Mouse (Mus musculus): ENCODE data around the gene Actr10.

Gene Actr10

DNA sequence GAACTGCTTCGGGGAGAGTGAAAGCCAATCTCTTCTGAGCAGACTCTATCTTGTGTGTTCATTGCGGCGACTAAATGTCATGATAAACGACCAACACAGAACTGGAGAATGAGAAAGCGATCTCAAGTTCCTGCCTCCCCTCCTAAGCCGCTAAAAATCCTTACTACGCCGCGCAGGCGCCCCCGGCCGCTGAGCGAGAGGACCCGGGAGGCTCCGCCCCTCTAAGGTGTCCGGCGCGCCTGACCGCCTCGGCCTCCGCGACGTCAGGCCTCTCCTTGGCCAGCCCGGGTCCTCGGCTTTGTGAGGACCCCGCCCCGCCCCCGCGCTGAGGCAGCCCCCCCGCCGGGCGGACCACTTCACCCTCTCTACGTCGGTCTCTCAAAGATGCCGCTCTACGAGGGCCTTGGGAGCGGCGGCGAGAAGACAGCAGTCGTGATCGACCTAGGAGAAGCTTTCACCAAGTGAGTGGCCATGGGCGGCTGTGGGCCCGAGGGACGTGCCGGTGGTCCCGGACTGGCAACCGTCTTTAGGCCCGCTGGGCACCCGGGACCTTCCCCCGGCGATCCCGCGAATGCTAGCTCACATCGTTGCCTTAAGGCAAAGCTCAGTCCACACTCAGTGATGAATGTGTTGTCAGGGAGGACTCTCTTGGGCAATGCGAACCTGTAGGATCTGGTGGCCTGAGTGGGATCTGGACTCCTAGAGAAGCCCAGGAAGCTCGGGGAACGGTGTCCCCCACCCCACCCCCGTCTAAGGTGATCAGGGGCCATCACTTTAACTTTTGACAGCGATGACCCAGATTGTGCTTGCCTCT is at the start of gene Actr10:
Actr10 (plus strand) TSS at position 287 of the 814 bp plus-strand sequence.
- DNase-seq (ENCODE audit: low read depth, low spot score): peak; percentile 95

GRCm38 (mm10) chr12:70890405-70890804 is 47.3 kb upstream of the Actr10 start:
- no peak for DNase-seq (ENCODE audit: low read depth, low spot score)

DNA sequence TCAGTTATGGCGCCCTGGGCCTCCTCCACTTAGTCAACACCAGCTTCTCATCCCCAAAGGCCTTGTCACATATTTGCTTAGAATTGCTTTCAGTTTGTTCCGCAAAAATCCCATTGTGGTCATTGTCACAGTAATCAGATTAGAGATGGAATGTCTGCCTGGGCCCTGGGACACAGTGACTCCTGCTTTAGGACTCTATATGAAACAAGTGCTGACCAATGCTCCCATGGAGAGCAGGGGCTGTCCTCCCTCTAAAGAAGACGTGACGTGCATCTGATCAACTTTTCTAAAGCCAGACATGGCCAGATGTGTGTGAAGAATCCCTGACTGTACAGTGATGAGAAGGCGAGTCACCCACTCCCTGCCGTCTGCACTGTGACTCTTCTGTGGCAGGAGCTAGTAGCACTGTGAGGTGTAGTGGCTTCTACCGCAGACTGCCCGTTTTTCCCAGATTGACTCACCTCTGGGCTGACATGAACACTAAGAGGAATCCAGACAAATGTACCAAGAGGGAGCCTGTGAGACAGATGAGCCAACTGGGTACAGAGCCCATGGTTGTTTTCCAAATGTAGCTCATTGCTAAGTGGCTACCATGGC is 46.7 kb upstream of the Actr10 start:
- no peak for DNase-seq (ENCODE audit: low read depth, low spot score)

DNA sequence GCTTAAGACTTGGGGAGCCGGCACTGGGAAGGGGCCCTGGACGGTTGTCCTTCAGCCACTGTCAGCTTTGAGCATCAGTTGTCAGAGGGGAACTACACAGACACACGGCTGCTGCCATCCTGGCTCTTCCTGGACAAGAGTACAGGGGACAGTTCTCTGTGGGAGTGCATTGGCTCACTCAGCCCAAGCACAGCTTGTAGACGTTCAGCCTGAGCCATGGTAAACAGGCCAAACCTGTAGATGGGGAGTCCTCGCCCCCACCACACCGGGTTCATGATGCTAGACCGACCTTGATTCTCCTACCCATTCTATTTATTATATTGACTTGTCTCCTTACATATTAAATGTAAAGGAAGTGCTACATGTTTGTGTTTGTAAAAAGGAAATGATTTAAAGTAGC is 42.4 kb upstream of the Actr10 start:
- no peak for DNase-seq (ENCODE audit: low read depth, low spot score)

DNA sequence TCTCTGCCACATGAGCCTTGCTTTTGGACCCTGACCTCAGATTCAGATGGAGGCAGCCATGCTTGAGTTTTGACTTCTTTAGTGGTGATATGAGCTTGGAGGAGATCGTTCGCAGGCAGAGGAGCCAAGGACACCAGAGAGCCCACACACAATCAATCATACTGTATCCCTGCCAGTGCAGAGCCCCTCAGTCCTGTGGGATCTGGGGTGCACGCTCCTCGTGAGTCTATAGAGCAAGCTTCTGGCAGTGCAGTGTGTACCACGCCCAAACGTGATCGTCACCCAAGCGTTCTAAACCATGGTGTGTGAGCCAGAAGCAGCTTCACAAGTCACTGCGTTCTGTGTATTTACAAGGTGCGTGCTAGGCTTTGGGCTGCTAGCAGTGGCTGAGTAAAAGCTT is 41.6 kb upstream of the Actr10 start:
- DNase-seq (ENCODE audit: low read depth, low spot score): no peak

DNA sequence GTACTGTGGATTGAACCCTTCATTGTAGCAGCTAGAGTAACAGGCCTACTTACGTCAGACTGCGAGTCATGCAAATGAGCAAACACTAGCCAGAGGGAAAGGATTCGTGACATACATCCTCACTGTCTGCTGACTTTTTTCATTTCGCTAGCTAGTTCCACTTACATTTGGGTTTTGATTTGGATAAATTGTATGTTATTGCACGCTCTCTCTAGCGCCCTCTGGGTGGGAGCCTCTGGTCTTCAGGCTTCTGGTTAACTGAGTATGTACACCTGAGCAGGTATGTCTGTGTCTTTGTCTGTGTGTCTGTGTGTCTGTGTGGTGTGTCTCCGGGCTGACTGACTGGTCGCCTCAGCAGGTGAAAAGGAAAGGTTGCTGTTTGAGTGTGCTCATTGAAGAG is 40.2 kb upstream of the Actr10 start:
- no peak for DNase-seq (ENCODE audit: low read depth, low spot score)

GRCm38 (mm10) chr12:70898450-70898849 is 39.2 kb upstream of the Actr10 start:
- no peak for DNase-seq (ENCODE audit: low read depth, low spot score)

- DNase-seq (ENCODE audit: low read depth, low spot score): no peak
These were observed 33.2 kb upstream of the Actr10 start for GRCm38 (mm10) chr12:70904471-70904870.

DNA sequence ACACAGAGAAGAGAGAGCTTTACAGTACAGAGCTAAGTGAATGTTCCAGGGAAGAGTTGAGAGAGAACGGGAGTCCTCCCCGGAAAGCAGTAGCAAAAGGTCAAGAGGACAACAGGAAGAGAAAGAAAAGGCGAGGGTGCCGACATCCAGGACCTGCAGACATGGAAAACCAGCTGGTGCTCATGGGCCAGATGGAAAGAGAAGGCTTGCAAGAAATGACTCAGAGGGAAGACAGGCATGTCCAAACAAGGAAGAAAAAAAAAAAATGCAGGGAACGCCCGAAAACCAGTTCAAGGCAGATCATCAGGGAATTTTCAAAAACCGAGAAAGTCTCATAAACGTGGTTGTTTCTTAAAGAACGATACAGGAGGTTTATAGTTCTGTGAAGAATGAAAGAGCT is 30.8 kb upstream of the Actr10 start:
- DNase-seq (ENCODE audit: low read depth, low spot score): no peak

DNA sequence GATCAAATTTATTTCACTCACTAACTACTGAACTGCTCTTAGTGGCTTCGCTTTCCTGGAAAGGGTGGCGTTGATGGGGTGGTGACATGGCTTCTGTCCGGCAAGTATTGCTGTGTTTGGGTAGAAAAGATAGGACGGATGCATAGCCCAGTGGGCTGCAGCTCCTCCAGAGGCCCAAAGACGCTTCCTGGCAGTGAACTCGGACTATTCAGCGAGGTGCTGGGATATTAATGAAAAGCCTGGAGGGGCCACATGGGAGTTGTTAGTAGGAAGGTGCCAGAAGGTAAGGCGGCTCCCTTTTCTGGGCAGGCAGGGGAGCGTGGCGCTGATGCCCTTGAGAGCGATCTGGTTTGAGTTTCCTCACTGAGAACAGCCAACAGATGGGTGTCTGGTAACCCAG is 30.0 kb upstream of the Actr10 start:
- DNase-seq (ENCODE audit: low read depth, low spot score): no peak

DNA sequence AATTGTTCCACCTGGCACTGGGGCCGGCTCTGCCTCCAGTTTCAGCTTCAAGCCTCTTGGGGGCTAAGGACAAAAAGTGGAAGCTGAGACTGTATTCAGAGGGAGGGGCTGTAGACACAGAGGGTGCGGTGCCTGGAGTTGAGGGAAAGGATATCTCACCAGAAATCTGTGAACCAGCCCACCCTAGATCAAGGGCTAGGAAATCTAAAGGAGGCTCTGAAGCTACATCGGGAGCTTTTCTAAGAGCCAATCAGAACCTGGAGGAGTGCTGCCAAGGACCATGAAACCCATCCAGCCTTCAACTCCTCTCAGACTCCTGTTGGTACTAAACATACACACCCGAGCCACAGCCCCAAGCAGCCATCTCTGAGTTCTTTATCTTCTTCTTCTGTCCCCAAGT is 29.6 kb upstream of the Actr10 start:
- DNase-seq (ENCODE audit: low read depth, low spot score): no peak

DNA sequence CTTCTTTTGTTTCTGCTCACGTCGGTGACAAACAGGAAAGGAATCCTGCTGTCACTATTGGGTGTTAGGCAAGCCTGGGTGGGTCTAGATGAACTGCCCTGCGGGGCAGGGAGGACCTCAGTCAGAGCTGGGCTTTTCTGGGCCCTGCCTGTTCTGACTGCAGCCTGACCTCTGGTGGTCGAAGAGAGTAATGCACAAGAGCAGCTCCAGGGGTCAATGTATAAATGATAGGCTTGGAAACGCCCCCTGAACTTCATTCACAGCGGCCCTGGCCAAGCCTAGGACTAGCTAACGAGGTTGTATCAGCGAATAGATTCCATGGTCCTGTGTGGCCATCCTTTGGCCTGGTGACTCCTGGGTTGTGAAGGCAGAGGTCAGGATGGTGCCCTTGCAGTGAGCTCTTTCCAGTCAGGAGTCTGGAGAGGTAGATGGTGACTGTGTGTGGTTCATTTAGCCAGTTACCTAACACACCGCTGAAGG is 27.4 kb upstream of the Actr10 start:
- DNase-seq (ENCODE audit: low read depth, low spot score): peak; percentile 89

- peak; percentile 88 for DNase-seq (ENCODE audit: low read depth, low spot score)
These were observed 26.6 kb upstream of the Actr10 start for GRCm38 (mm10) chr12:70911029-70911428.

- DNase-seq (ENCODE audit: low read depth, low spot score): no peak
These were observed 25.8 kb upstream of the Actr10 start for GRCm38 (mm10) chr12:70911676-70912379.

- peak; percentile 31 for DNase-seq (ENCODE audit: low read depth, low spot score)
These were observed 24.2 kb upstream of the Actr10 start for GRCm38 (mm10) chr12:70913429-70913828.

- DNase-seq (ENCODE audit: low read depth, low spot score): peak; percentile 65
These were observed 23.3 kb upstream of the Actr10 start for GRCm38 (mm10) chr12:70914387-70914786.

GRCm38 (mm10) chr12:70929781-70930180 is 7.9 kb upstream of the Actr10 start:
- no peak for DNase-seq (ENCODE audit: low read depth, low spot score)

DNA sequence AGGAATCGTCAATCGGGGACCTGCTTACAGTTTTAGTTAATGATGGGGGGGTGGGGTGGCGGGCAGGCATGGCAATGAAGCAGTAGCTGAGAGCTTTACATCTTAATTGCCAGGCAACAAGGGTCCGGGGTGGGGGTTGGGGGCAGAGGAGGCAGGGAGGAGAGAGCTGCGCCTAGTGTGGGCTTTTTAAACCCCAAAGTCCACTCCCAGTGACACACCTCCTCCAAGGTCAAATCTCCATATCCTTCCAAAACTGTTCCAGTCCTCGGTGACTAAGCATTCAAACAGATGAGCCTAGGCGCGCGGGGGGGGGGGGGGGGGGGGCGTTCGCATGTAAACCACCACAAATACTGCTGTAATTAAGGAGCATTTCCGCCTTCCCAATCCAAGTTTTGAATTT is 507 bp upstream of the Actr10 start:
- DNase-seq (ENCODE audit: low read depth, low spot score): no peak

- DNase-seq (ENCODE audit: low read depth, low spot score): no peak
These were observed 3.1 kb downstream of the Actr10 start for GRCm38 (mm10) chr12:70940806-70941205.

DNA sequence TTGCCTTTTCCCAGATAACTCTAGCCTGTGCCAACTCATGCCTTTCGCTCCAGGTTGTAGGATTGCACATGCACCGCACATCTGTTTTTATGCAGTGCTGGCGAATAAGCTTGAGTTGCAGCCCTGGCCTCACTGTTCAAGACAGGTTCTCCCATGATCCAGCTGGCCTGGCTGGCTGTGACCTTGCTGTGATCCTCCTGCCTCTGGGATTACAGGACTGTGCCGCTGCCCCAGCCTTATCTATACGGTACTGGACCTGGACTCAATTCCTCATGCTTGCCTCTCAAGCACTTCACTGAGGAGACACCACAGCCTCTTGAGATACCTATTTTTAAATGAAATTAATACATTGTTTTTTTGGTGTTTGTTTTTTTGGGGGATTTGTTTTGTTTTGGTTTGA is 6.5 kb downstream of the Actr10 start:
- DNase-seq (ENCODE audit: low read depth, low spot score): no peak

DNA sequence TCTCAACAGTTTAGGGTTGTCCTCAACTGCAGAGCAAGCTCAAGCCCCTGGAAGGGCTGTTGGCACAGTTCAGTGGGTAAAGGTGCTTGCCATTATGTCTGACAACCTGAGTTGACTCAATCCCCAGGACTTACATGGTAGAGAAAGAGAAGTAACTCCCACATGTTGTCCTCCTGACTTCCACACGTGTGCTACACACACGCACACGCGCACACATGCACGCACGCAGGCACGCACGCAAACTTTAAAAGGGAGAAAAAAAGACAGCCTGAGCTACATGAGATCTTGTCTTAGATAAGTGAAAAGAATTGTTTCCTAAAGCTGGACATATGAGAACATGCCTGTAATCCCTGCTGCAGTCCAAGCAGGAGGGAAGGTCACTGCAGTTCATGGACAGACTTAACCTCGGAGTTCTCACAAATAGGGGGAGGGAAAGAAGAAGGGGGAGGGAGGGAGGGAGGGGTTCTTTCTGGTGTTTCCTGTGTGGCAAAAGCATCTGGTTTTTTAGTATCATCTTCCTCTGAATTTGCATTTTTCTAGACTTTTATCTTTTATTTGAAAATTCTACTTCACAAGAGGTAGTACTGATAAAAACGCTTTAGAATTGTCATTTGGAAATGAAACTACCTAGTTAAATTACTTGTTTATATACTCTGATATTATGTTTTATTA is 9.1 kb downstream of the Actr10 start:
- DNase-seq (ENCODE audit: low read depth, low spot score): no peak

DNA sequence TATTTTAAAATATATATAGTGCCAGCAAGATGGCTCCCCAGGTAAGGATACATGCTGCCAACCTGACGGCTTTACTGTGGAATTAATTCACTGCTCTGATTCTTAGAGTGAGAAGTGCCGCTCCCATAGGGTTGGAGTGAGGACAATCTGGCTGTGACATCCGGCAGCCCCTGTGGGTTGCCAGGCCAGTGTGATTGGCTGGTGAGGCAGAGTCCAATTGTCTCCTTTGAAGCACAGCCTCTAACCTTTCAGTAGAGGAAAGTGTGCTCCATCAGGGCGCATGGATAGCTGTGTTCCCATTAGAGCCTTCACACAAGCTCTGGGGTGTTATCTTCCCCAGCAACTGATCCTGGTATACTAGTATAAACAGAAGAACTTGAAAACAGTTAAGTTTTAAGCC is 21.0 kb downstream of the Actr10 start:
- no peak for DNase-seq (ENCODE audit: low read depth, low spot score)

Measured in mesoderm, embryonic 11.5 days (tissue).